Mouse (Mus musculus) left cerebral cortex, adult 18-20 months (tissue): ENCODE data around the gene Hao2. TPM values are rescaled to one million over a fixed set of nuclear protein-coding genes. Genes with fewer than 3 reads are reported as not detected.

Experiments used
- DNase-seq, 2 experiments: peaks; one replicate each; pipeline ENCODE4 v3.0.0; 2021 to 2022; ENCODE audit warnings: low spot score in 2 of 2, mixed read lengths in 1 of 2
- long read RNA-seq, 2 experiments: library from polyadenylated mRNA; stranded (forward); transcript quantifications; one replicate each; pipeline ENCODE4 v2.0.0; 2021
- total RNA-seq, 2 experiments: library from RNA; stranded (reverse); gene quantifications; 2 replicates each; pipeline ENCODE4 v1.2.3; 2021

Gene Hao2
- not detected for total RNA-seq
- long read RNA-seq, experiment 1: 0 reads
- long read RNA-seq, experiment 2: 0 reads

GRCm38 (mm10) chr3:98893057-98893772 is at the start of gene Hao2:
Gene Hao2, minus strand, starts transcription at chr3:98893239.
- DNase-seq: no peak

- DNase-seq: no peak
Observed at GRCm38 (mm10) chr3:98941601-98942000, 48.6 kb upstream of the Hao2 start.

GRCm38 (mm10) chr3:98941066-98941551 is 48.1 kb upstream of the Hao2 start:
- DNase-seq: no peak

GRCm38 (mm10) chr3:98940225-98940624 is 47.2 kb upstream of the Hao2 start:
- peak in 1 of 2 experiments; percentile 2 for DNase-seq

- DNase-seq: no peak
Observed at GRCm38 (mm10) chr3:98936446-98936845, 43.4 kb upstream of the Hao2 start.

GRCm38 (mm10) chr3:98934601-98935000 is 41.6 kb upstream of the Hao2 start:
- DNase-seq: no peak

GRCm38 (mm10) chr3:98934041-98934440 is 41.0 kb upstream of the Hao2 start:
- DNase-seq: no peak

- no peak for DNase-seq
Observed at GRCm38 (mm10) chr3:98932421-98932820, 39.4 kb upstream of the Hao2 start.

GRCm38 (mm10) chr3:98931836-98932235 is 38.8 kb upstream of the Hao2 start:
- DNase-seq: no peak

GRCm38 (mm10) chr3:98920417-98920816 is 27.4 kb upstream of the Hao2 start:
- no peak for DNase-seq

- no peak for DNase-seq
Observed at GRCm38 (mm10) chr3:98917260-98917659, 24.2 kb upstream of the Hao2 start.

- no peak for DNase-seq
Observed at GRCm38 (mm10) chr3:98916856-98917255, 23.8 kb upstream of the Hao2 start.

- DNase-seq: peak; percentile 64 to 69
Observed at GRCm38 (mm10) chr3:98915659-98916058, 22.6 kb upstream of the Hao2 start.

GRCm38 (mm10) chr3:98913591-98913990 is 20.6 kb upstream of the Hao2 start:
- DNase-seq: no peak

GRCm38 (mm10) chr3:98897606-98898005 is 4.6 kb upstream of the Hao2 start:
- no peak for DNase-seq

- DNase-seq: peak; percentile 6 to 10
Observed at GRCm38 (mm10) chr3:98895071-98895601, 2.1 kb upstream of the Hao2 start.

- no peak for DNase-seq
Observed at GRCm38 (mm10) chr3:98890430-98890829, 2.6 kb downstream of the Hao2 start.

GRCm38 (mm10) chr3:98888206-98888605 is 4.8 kb downstream of the Hao2 start:
- DNase-seq: no peak

- no peak for DNase-seq
Observed at GRCm38 (mm10) chr3:98880831-98881230, 12.2 kb downstream of the Hao2 start.

GRCm38 (mm10) chr3:98880216-98880615 is 12.8 kb downstream of the Hao2 start:
- no peak for DNase-seq

GRCm38 (mm10) chr3:98868219-98868618 is 24.8 kb downstream of the Hao2 start:
- DNase-seq: no peak

- DNase-seq: no peak
Observed at GRCm38 (mm10) chr3:98862800-98863199, 30.2 kb downstream of the Hao2 start.

- DNase-seq: no peak
Observed at GRCm38 (mm10) chr3:98859576-98859975, 33.5 kb downstream of the Hao2 start, which contains the start of gene Hsd3b1. Gene Hsd3b1, minus strand, starts transcription at chr3:98859794.
